Mouse (Mus musculus) layer of hippocampus, adult 11-12 months (tissue): Measurements from ENCODE around the gene Chst11.
"Not testable (repeated sequence)": the region's sequence is repeated elsewhere in the genome, so short reads cannot be mapped to it uniquely, and the experiment has no call there.

Experiments used
- DNase-seq: peaks from one replicate; pipeline ENCODE4 v3.0.0; 2022; ENCODE audit warnings: low spot score

The Chst11 gene

GRCm38 (mm10) chr10:83111046-83111445 lies 125.7 kb downstream of the Chst11 start:
- DNase-seq: peak; percentile 36

GRCm38 (mm10) chr10:83112345-83112744 lies 127.0 kb downstream of the Chst11 start:
- no peak for DNase-seq

GRCm38 (mm10) chr10:83114564-83114963 lies 129.3 kb downstream of the Chst11 start:
- DNase-seq: no peak

- DNase-seq: no peak
Observed at GRCm38 (mm10) chr10:83116889-83117288, 131.6 kb downstream of the Chst11 start.

- no peak for DNase-seq
Observed at GRCm38 (mm10) chr10:83117851-83118250, 132.6 kb downstream of the Chst11 start.

DNA sequence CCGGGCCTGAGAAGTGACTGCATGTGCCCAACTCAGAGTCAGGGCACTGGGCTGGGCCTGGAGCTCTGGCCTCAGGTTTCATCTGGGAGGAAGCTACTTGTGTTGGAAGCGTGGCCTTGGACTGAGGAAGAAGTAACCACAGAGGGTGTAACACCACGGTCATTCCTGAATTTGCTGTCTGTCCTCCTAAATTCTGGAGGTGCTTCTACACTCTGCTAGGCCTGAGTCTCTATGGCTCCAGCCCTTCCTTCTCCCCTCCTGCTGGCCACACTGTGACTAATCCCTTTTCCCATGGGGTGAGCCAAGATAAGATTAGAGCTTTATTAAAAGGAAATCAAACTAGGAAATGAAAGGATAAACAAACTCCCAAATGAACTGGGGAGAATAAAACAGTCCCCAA lies 133.3 kb downstream of the Chst11 start:
- no peak for DNase-seq

DNA sequence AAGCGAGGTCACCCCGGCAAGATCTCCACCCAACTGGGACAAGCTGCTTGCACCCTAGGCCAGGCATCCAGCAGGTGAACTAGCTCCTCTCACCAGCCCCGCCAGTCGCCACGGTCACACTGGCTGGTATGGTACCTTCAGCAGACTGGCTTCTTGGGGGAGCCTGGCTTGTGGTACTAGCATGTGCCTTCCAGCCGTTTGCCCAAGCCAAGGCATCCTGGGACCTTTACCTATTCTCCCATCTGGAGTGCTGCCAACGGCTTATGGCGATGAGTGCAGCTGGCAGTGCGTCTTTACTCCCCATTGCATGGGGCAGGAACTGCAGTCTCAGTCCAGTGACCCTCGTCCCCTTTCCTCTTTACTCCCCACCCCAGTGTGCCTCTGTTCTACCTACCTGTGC lies 133.7 kb downstream of the Chst11 start:
- DNase-seq: no peak

DNA sequence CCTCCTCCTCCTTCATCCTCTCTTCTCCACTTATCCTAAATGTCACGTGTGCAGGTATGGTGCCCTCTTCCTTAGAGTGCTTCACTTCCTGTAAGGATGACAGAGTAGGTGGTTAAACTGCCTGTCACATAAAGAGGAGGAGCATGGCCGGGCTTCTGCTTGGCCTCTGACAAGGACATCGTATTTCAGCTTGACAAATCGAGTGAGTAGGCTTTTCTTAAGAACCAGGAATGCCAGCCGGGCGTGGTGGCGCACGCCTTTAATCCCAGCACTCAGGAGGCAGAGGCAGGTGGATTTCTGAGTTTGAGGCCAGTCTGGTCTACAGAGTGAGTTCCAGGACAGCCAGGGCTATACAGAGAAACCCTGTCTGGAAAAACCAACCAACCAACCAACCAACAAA lies 134.2 kb downstream of the Chst11 start:
- not testable (repeated sequence) for DNase-seq

GRCm38 (mm10) chr10:83119909-83120308 lies 134.6 kb downstream of the Chst11 start:
- no peak for DNase-seq

- DNase-seq: no peak
Observed at GRCm38 (mm10) chr10:83120938-83121337, 135.6 kb downstream of the Chst11 start.

GRCm38 (mm10) chr10:83124560-83124959 lies 139.3 kb downstream of the Chst11 start:
- DNase-seq: no peak

DNA sequence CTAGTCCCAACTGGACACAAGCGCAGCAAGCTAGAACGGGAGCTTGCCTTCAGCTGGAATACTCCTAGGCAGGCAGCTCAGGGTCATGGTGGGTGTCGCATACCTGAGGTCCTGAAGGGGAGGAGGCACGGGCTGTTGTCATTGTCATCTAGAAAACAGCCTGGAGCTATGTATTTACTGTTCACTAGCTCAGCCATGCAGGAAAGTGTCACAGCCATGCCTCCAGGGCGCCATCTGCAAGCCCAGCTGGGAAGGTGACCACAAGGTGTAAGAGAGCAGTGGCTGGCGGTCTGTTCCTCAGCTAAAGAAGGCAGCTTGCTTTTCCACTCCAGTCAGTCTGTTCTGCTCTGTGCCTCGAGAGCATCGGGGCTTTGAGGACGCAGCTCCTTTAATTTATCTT lies 141.1 kb downstream of the Chst11 start:
- no peak for DNase-seq

- no peak for DNase-seq
Observed at GRCm38 (mm10) chr10:83128435-83128834, 143.1 kb downstream of the Chst11 start.

DNA sequence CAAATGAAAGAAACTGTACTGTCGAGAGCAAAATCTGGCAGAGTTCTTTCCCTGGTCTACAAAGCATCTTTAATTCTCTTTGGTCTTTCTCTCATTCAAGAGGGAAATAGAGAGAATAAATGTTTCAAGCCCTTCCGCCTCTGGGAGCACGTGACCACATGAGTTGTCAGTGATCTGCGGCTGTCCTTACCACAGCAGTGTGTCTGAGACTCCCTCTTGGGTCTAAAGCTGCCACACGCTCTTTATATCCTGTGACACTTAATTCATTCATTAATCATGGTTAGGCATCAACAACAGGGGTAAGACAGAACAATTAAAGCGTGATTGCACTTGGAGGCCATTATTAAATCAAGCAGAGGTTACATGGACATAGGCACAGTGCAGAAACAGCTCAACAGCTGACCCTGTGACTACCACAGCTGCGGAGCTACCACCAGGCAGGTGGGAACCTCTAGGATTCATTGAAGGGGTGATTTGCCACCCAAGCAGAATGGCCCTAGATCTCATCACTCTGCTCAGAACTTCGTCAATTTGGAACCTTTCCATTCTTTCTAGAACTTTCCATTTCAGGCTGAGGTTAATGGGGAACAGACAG lies 144.4 kb downstream of the Chst11 start:
- no peak for DNase-seq

GRCm38 (mm10) chr10:83130611-83131010 lies 145.3 kb downstream of the Chst11 start:
- no peak for DNase-seq

DNA sequence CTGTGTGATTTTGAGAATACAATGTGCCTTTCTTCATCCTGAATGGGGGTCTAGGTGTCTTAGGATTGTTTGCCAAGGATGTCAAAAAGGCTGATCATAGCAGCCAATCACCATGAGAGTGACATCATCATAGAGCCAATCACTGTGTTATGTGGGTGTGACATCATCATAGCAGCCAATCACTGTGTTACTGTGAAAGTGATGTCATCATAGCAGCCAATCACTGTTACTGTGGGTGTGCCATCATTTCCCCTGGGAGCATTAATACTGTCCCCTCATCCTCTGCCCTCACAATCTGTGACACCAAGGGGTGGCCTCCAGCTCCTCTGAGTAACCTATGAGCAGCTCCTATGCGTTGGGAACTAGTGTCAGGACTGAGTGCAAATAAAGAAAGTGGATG lies 146.6 kb downstream of the Chst11 start:
- no peak for DNase-seq

- no peak for DNase-seq
Observed at GRCm38 (mm10) chr10:83133866-83134570, 148.7 kb downstream of the Chst11 start.

- no peak for DNase-seq
Observed at GRCm38 (mm10) chr10:83134896-83135295, 149.6 kb downstream of the Chst11 start.

DNA sequence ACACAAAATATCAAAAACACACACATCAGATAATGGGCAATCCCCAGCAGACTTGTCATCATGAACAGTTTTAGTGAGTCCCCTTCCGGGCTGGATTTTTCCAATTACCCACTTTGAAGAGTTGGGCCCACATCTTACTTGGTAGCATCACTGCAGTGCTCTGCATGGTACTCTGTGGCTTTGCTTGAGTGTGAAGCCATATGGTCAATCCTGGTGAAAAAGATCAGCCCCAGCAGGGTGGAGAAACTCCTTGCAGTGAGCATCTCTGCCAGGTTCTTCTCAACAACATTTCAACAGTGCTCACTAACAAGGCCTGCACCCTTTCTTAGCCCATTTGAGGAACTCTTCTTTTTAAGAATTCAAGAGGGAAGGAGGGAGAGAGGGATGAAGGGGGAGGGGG lies 150.7 kb downstream of the Chst11 start:
- DNase-seq: no peak

DNA sequence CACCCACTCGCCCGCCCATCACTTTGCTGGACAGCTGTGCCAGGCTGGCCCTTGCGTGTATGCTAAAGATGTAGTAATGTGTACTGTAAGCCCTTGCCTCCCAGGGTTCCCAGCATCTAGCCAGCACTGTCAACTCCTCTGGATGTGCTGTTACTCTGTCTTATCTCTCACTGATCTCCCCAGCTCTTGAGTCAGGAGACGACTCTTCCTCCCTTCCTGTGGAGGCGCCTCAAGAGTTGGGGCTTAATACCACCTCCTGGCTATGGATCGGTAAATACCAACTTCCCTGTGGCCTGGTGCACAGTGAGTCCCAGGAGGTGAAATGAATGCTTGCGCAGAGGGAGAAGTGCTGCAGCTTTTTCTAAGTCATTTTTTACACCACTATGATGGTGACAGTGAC lies 151.8 kb downstream of the Chst11 start:
- no peak for DNase-seq

- no peak for DNase-seq
Observed at GRCm38 (mm10) chr10:83139276-83139675, 154.0 kb downstream of the Chst11 start.

- peak; percentile 62 for DNase-seq
Observed at GRCm38 (mm10) chr10:83140258-83140936, 155.1 kb downstream of the Chst11 start.

DNA sequence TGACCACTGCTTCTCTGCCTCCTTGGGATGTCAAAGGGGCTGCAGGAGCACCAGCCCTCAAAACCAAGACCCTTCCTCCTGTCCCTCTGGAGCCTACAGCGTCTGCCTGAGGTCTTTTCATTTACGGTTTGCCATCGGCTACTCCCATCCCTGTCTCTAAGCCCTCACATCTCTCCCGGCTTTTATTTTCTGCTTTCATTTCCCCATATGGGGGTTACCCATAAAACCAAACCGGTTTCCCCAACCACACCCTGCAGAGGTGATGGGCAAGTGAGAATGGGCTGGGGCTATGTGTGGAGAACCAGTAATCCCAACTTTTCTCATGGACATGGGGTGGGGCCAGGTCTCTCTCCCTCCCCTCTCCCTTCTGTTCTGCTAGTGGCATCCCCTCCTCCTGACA lies 156.1 kb downstream of the Chst11 start:
- no peak for DNase-seq
